Mouse (Mus musculus) mammary gland, adult 2 months (tissue): ENCODE results near the gene Psmd1. TPM values are rescaled to one million over a fixed set of nuclear protein-coding genes. Genes with fewer than 3 reads are reported as not detected.

Experiments used
- polyA plus RNA-seq: library from polyadenylated mRNA; depleted of rRNA; stranded (reverse); fragments of >200 nt; gene quantifications from 2 replicates; pipeline ENCODE4 v1.2.3, GENCODE M21; 2012; ENCODE audit warnings: low replicate concordance; rRNA removed

Gene Psmd1
- 40.1 and 122 TPM in 2 replicates for polyA plus RNA-seq

GRCm38 (mm10) chr1:86064271-86064991 lies at the start of gene Psmd1:
TSS of gene Psmd1 (plus strand) at chr1:86064387.

GRCm38 (mm10) chr1:86016516-86016915 lies 47.7 kb upstream of the Psmd1 start, which contains the start of gene Spata3:
TSS of gene Spata3 (plus strand) at chr1:86016816.

GRCm38 (mm10) chr1:86045848-86046805 lies 18.1 kb upstream of the Psmd1 start, which contains the start of gene 2810459M11Rik:
TSS of gene 2810459M11Rik (plus strand) at chr1:86045863.

GRCm38 (mm10) chr1:86111779-86112178 lies 47.6 kb downstream of the Psmd1 start, which contains the start of gene Htr2b:
TSS of gene Htr2b (minus strand) at chr1:86111970.

GRCm38 (mm10) chr1:86133337-86133736 lies 69.2 kb downstream of the Psmd1 start, which contains the start of gene Gm21972:
TSS of gene Gm21972 (plus strand) at chr1:86133637.

GRCm38 (mm10) chr1:86154133-86154823 lies 90.1 kb downstream of the Psmd1 start, which contains the start of gene Armc9:
TSS of gene Armc9 (plus strand) at chr1:86154780.

Other genes starting within 250 kb of the Psmd1 start
- gene Itm2c, start 170.1 kb upstream of the Psmd1 start, polyA plus RNA-seq = 210 and 222 TPM in 2 replicates
- gene 4933407L21Rik, start 135.9 kb upstream of the Psmd1 start, polyA plus RNA-seq = 0.11 TPM in 1 of 2 replicates, not detected in the other
- gene Gpr55, start 103.4 kb upstream of the Psmd1 start, polyA plus RNA-seq = 0.55 and 0.63 TPM in 2 replicates
- gene Spata3, start 47.6 kb upstream of the Psmd1 start, polyA plus RNA-seq = not detected in 2 replicates
- 0.42 and 1.9 TPM in 2 replicates for gene 2810459M11Rik, start 18.5 kb upstream of the Psmd1 start, polyA plus RNA-seq
- gene Htr2b, start 47.6 kb downstream of the Psmd1 start, polyA plus RNA-seq = 1.1 TPM in 1 of 2 replicates, not detected in the other
- gene Gm21972, start 69.2 kb downstream of the Psmd1 start, polyA plus RNA-seq = not detected in 2 replicates
- 3.5 and 3.8 TPM in 2 replicates for gene Armc9, start 90.4 kb downstream of the Psmd1 start, polyA plus RNA-seq
- gene B3gnt7, start 238.4 kb downstream of the Psmd1 start, polyA plus RNA-seq = 7.1 and 8.3 TPM in 2 replicates